Comparison of ENCODE assay signal across 13 mouse cellular contexts in genomic region chr12:108713972-108714371, GRCm38 (mm10). TPM values are rescaled to one million over a fixed set of nuclear protein-coding genes. Genes with fewer than 3 reads are reported as not detected.
DNase-seq lines count a peak whose midpoint lies in the region; ATAC-seq and TF ChIP-seq lines count a peak whose summit lies in the region.
"Not testable (repeated sequence)": the region's sequence is repeated elsewhere in the genome, so short reads cannot be mapped to it uniquely, and the experiment has no call there.
"Had no signal": no experiment of that assay in that cellular context is flagged by ENCODE, and none has a peak within 500 bp of the region (broad histone marks: within the 10 kb centered on the region; RNA-seq: fewer than 3 reads in every experiment).

No protein-coding gene starts in this region.

- not testable (repeated sequence) for H3K36me3 ChIP-seq in ES-Bruce4 (ENCODE audit: control insufficient read depth, insufficient read depth, low read length, poor library complexity, severe bottlenecking); intestine, postnatal 0 days (ENCODE audit: control insufficient read depth, insufficient read depth); liver, postnatal 0 days (replicated peaks; ENCODE audit: insufficient read depth, low read length); stomach, postnatal 0 days (ENCODE audit: control insufficient read depth, insufficient read depth, low read length)

- H3K27me3 ChIP-seq in ES-Bruce4 (ENCODE audit: control insufficient read depth, insufficient read depth, low read length, poor library complexity, severe bottlenecking); intestine, postnatal 0 days (replicated peaks; ENCODE audit: control insufficient read depth, insufficient read depth, low read length); liver, postnatal 0 days (ENCODE audit: insufficient read depth, low read length); stomach, postnatal 0 days (ENCODE audit: control insufficient read depth, insufficient read depth, low read length): not testable (repeated sequence)

- TF ChIP-seq CTCF in ES-Bruce4 (IDR thresholded peaks at IDR 0.05; ENCODE audit: low read depth, low read length) = peak; percentile 18
- TF ChIP-seq CTCF in intestine, postnatal 0 days (IDR thresholded peaks at IDR 0.05; ENCODE audit: low read depth) = peak; percentile 41
- peak; percentile 26; the same call in 1 of the 2 replicates for TF ChIP-seq CTCF in layer of hippocampus, adult 2 months (conservative IDR thresholded peaks at IDR 0.05)
- TF ChIP-seq CTCF in liver, postnatal 0 days (IDR thresholded peaks at IDR 0.05; ENCODE audit: low read depth) = peak; percentile 47
- peak; percentile 29 for TF ChIP-seq CTCF in stomach, postnatal 0 days (IDR thresholded peaks at IDR 0.05; ENCODE audit: low read depth)

- TF ChIP-seq POLR2A in ES-Bruce4 (IDR thresholded peaks at IDR 0.05; ENCODE audit: insufficient read depth, low read length) = not testable (repeated sequence)

- WGBS in intestine, postnatal 0 days = 90% methylated on average over 14 of the region's 14 CpGs
- 92% methylated on average over 14 of the region's 14 CpGs for WGBS in liver, postnatal 0 days (ENCODE audit: insufficient replicate concordance)
- WGBS in stomach, postnatal 0 days = 93% methylated on average over 14 of the region's 14 CpGs

- H3K4me3 ChIP-seq in ES-Bruce4 (ENCODE audit: low read depth, low read length); intestine, postnatal 0 days (ENCODE audit: low read depth, low read length); layer of hippocampus, adult 2 months; liver, postnatal 0 days (ENCODE audit: low read depth, low read length); stomach, postnatal 0 days (ENCODE audit: low read depth, low read length): not testable (repeated sequence)

- TF ChIP-seq EP300 in ES-Bruce4 (IDR thresholded peaks at IDR 0.05; ENCODE audit: insufficient read depth, low read depth, low read length); liver, postnatal 0 days (IDR thresholded peaks at IDR 0.05; ENCODE audit: low read depth); stomach, postnatal 0 days (optimal IDR thresholded peaks at IDR 0.05): not testable (repeated sequence)

- H3K4me1 ChIP-seq in ES-Bruce4 (ENCODE audit: control insufficient read depth, insufficient read depth, low read length); intestine, postnatal 0 days (replicated peaks; ENCODE audit: control insufficient read depth, insufficient read depth, low read length); liver, postnatal 0 days (ENCODE audit: insufficient read depth); stomach, postnatal 0 days (replicated peaks; ENCODE audit: control insufficient read depth, insufficient read depth): not testable (repeated sequence)

- ATAC-seq in erythroblast, adult 5-6 weeks (replicated peaks; ENCODE audit: low FRiP score, poor library complexity, severe bottlenecking) = 0 out of 2 replicates have a peak, but pooled peaks have one; percentile 70
- ATAC-seq in intestine, postnatal 0 days; liver, postnatal 0 days; stomach, postnatal 0 days (ENCODE audit: low FRiP score, low TSS enrichment): not testable (repeated sequence)

- not testable (repeated sequence) for H3K27ac ChIP-seq in ES-Bruce4 (ENCODE audit: insufficient read depth, low read length); intestine, postnatal 0 days (ENCODE audit: low read depth, low read length); layer of hippocampus, adult 2 months; liver, postnatal 0 days (ENCODE audit: low read depth); stomach, postnatal 0 days (replicated peaks)

- DNase-seq in heart, adult 11 months = peak; percentile 17
- not testable (repeated sequence) for DNase-seq in layer of hippocampus, adult 2 months (ENCODE audit: low spot score in 2 of 2); liver, postnatal 0 days; stomach, postnatal 0 days (ENCODE audit: low spot score)
- peak; percentile 12 for DNase-seq in urinary bladder, adult 2 months (ENCODE audit: low spot score)

- not testable (repeated sequence) for H3K9ac ChIP-seq in ES-Bruce4 (ENCODE audit: low read depth, poor library complexity, severe bottlenecking); intestine, postnatal 0 days (ENCODE audit: low read depth, low read length); liver, postnatal 0 days (replicated peaks); stomach, postnatal 0 days (ENCODE audit: low read length)

- H3K9me3 ChIP-seq in ES-Bruce4 (replicated peaks; ENCODE audit: control insufficient read depth, insufficient read depth, low read length, poor library complexity, severe bottlenecking); intestine, postnatal 0 days (ENCODE audit: control insufficient read depth); liver, postnatal 0 days (ENCODE audit: low read length); stomach, postnatal 0 days (ENCODE audit: control insufficient read depth, low read length): not testable (repeated sequence)

- H3K4me2 ChIP-seq in intestine, postnatal 0 days (replicated peaks; ENCODE audit: low read depth); liver, postnatal 0 days (ENCODE audit: low read depth, low read length); stomach, postnatal 0 days (replicated peaks; ENCODE audit: low read depth): not testable (repeated sequence)

RNA-seq across cellular contexts. Expression of gene Degs2, which starts 11.9 kb away (rescaled TPM):
- polyA plus RNA-seq in ES-Bruce4 (2011; ENCODE audit: insufficient read depth, insufficient read length, low read depth, missing spikeins) = not detected in 2 replicates
- total RNA-seq in erythroblast, adult 5-6 weeks (2015; ENCODE audit: low replicate concordance) = not detected in 2 replicates
- total RNA-seq in erythroblast, adult 5-6 weeks (2017; ENCODE audit: low replicate concordance) = not detected in 2 replicates
- polyA plus RNA-seq in intestine, postnatal 0 days (2015; fragmentation: Nextera tagmentation; extraction: Ambion mirVana) = 264 and 273 TPM in 2 replicates
- 1 to 10 TPM; 3.7 to 5.4 TPM for total RNA-seq in layer of hippocampus, adult 2 months (2021)
- 0.13 TPM in 2 replicates for polyA plus RNA-seq in liver, postnatal 0 days (2015; fragmentation: Nextera tagmentation; extraction: Ambion mirVana)
- 172 and 174 TPM in 2 replicates for polyA plus RNA-seq in stomach, postnatal 0 days (2015; fragmentation: Nextera tagmentation; extraction: Ambion mirVana)
- polyA plus RNA-seq in urinary bladder, adult 2 months (2012; rRNA removed) = 55.0 and 72.3 TPM in 2 replicates
- total RNA-seq: adrenal gland, postnatal 10 days; adrenal gland, postnatal 25 days; forebrain, postnatal 0 days; MEL had no signal
- polyA plus RNA-seq: erythroblast, embryonic 14.5 days had no signal

Comparison
In these comparisons a context has a peak if more than half of its experiments do, and no peak if none do; other contexts are left out.
1. RNA of gene Degs2, which starts 11.9 kb away (polyA plus RNA-seq): 264 to 273 TPM in intestine, postnatal 0 days, 172 to 174 TPM in stomach, postnatal 0 days and 55.0 to 72.3 TPM in urinary bladder, adult 2 months; 0.13 TPM in liver, postnatal 0 days and not detected in ES-Bruce4; every median in the first group is over 10 times any median in the second.
2. Peak in every context shown above with its lines, with median percentiles within 50 percentile points of each other: CTCF ChIP-seq.